Mouse (Mus musculus): ENCODE results near the gene Ryr1. TPM values are rescaled to one million over a fixed set of nuclear protein-coding genes. Genes with fewer than 3 reads are reported as not detected.

Ryr1 gene
- polyA plus RNA-seq, 1 experiment, result 1.1 TPM

DNA sequence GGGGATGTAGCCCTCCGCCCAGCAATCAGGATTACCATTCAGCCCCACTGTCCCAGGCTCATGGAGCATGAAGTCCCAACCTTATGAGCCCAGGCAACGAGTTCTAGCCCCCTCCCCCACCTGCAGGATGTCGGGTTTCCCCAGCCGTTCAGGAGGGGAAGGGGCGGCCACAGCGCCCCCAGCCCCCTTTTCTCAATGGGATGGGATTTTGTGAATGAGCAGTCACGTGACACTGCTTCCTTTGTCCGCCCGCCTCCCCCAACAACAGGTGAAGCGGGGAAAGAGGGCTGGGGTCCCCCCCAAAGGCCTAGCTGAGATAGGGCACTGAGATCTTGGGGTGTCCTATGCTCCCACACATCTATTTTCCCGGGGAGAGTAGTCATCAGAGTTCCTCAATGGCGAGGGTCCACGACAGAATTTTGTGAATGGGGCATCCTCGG, 43.8 kb upstream of the Ryr1 start:
- Histone ChIP-seq H3K4me1 (ENCODE audit: control insufficient read depth, insufficient read depth, low read length) (peaks cover 46% of the 10 kb centered on the region), H3K4me3 (ENCODE audit: control insufficient read depth, low read depth, low read length) (peak overlapping the region; percentile 96), H3K27ac (ENCODE audit: control insufficient read depth, insufficient read depth, low read depth, low read length) (peak overlapping the region; percentile 32), H3K27me3 (ENCODE audit: control insufficient read depth, insufficient read depth, low read length) (no peaks in the 10 kb centered on the region), H3K36me3 (ENCODE audit: control insufficient read depth, insufficient read depth, low read length) (no peaks in the 10 kb centered on the region)
- TF ChIP-seq CTCF (IDR thresholded peaks at IDR 0.05; ENCODE audit: control insufficient read depth, insufficient read depth, insufficient replicate concordance, low read depth, low read length), result no peak
- no peak for TF ChIP-seq POLR2A (IDR thresholded peaks at IDR 0.05; ENCODE audit: control insufficient read depth, low read depth, low read length)

DNA sequence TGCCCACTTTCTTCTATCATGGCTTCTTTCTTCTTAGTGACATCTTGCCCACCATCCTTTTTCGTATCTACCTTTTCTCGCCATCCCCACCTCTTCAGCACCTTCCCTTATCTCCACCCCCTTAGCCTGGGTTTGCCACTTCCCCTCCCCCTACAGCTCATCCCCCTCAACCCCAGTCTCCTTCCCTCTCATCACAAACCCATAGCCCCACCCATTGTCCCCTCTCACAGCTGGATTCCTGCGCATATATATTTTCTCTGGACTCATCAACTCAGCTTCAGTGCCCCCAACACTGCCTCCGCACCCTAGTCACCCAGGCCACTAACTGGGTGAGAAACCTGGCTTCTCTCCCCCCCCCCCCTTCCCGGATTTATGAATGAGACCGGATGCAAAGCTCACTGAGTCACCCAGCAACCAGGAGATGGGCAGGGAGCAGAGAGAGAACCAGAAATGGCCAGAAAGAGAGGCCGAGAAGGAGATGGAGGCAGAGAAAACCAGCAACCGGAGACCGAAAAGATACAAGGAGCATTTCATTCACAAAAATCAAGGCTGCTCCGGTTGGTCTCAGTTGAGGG, 43.2 kb upstream of the Ryr1 start:
- Histone ChIP-seq H3K27me3 (ENCODE audit: control insufficient read depth, insufficient read depth, low read length) (no peaks in the 10 kb centered on the region), H3K36me3 (ENCODE audit: control insufficient read depth, insufficient read depth, low read length) (no peaks in the 10 kb centered on the region), H3K27ac (ENCODE audit: control insufficient read depth, insufficient read depth, low read depth, low read length) (no peak overlapping the region), H3K4me3 (ENCODE audit: control insufficient read depth, low read depth, low read length) (peak overlapping the region; percentile 96), H3K4me1 (ENCODE audit: control insufficient read depth, insufficient read depth, low read length) (peaks cover 46% of the 10 kb centered on the region)
- TF ChIP-seq CTCF (IDR thresholded peaks at IDR 0.05; ENCODE audit: control insufficient read depth, insufficient read depth, insufficient replicate concordance, low read depth, low read length) (no peak), POLR2A (IDR thresholded peaks at IDR 0.05; ENCODE audit: control insufficient read depth, low read depth, low read length) (no peak)

DNA sequence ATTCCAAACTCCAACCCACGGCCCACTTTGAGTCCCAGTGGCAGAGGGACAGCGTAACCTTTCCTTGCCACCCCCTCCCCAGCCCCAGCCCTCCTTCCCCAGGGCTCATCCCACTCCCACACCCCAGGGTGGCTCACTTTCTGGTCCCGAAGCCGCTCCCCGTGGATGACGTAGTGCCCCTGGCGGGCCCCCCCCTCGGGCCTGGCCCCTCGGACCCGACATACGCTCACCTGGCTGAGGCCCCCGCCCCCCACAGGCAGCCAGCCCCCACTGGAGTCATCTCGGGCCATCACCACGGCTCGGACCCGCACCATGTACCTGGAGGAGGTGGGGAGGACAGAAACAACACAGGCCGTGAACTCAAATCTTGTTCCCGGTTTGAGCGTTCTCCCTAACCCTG, 42.7 kb upstream of the Ryr1 start:
- peaks cover 45% of the 10 kb centered on the region for H3K4me1 ChIP-seq (ENCODE audit: control insufficient read depth, insufficient read depth, low read length)
- no peaks in the 10 kb centered on the region for H3K27me3 ChIP-seq (ENCODE audit: control insufficient read depth, insufficient read depth, low read length)
- no peak for TF ChIP-seq CTCF (IDR thresholded peaks at IDR 0.05; ENCODE audit: control insufficient read depth, insufficient read depth, insufficient replicate concordance, low read depth, low read length)
- TF ChIP-seq POLR2A (IDR thresholded peaks at IDR 0.05; ENCODE audit: control insufficient read depth, low read depth, low read length), result no peak
- H3K27ac ChIP-seq (ENCODE audit: control insufficient read depth, insufficient read depth, low read depth, low read length), result no peak overlapping the region
- H3K4me3 ChIP-seq (ENCODE audit: control insufficient read depth, low read depth, low read length), result peak overlapping the region; percentile 96
- H3K36me3 ChIP-seq (ENCODE audit: control insufficient read depth, insufficient read depth, low read length), result no peaks in the 10 kb centered on the region

DNA sequence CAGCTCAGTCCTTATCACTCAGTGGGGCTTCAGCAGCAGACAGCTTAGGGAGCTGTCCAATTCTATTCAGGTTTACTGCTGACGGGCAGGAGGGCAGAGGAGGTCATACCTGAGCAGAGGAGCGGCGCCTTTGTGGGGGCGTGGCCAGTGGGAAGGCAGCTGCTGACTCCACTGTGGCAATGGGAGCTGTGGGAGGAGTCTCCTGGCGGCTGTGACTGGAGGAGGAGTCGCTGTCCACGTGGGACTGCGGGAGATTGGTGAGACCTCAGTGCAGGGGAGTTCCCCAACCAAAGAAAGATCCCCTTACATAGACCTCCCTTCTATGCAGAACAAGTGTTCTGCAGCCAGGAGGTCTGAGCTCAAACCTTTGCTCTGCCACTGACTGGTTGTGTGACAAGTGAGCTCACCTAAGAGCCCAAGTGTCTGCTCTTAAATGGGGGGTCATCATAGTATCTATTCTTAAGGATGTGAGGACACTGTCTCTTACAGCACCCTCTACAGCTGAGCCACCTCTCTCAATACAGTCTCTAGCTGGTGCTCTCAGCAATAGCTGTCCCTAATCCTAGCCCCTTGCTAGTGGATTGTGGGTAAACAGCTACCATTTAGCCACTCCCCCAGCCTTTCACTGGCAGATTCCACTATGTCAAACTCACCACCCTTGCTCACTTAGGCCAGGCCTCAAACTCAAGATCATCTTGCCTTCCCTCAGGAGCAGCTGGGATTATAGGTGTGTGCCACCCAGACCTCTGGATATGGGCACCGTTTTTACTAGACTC, 38.0 kb upstream of the Ryr1 start:
- Histone ChIP-seq H3K4me1 (ENCODE audit: control insufficient read depth, insufficient read depth, low read length) (peaks cover 10% of the 10 kb centered on the region), H3K4me3 (ENCODE audit: control insufficient read depth, low read depth, low read length) (no peak overlapping the region), H3K36me3 (ENCODE audit: control insufficient read depth, insufficient read depth, low read length) (no peaks in the 10 kb centered on the region), H3K27me3 (ENCODE audit: control insufficient read depth, insufficient read depth, low read length) (no peaks in the 10 kb centered on the region), H3K27ac (ENCODE audit: control insufficient read depth, insufficient read depth, low read depth, low read length) (no peak overlapping the region)
- TF ChIP-seq CTCF (IDR thresholded peaks at IDR 0.05; ENCODE audit: control insufficient read depth, insufficient read depth, insufficient replicate concordance, low read depth, low read length) (no peak), POLR2A (IDR thresholded peaks at IDR 0.05; ENCODE audit: control insufficient read depth, low read depth, low read length) (0 out of 2 replicates have a peak, but pooled peaks have one; percentile 26)

DNA sequence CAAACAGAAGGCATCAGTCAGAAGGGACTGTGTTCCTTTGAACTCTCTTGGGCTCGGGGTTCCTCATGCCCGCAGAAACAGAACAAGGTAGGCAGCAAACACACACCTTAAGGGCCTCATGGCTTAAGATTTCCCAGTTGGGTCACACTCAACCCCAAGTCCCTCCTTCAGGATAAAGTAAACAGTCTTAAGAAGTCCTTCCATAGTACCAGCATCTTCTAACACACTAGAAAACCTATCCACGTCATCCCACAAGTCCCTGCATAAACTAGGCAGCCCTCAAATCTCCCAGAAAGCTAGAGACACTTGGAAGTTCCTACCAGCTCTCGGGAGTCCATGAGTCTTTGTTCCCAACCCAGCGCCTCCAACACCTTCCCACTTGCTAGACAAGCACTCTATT, 37.3 kb upstream of the Ryr1 start:
- H3K4me1 ChIP-seq (ENCODE audit: control insufficient read depth, insufficient read depth, low read length), result peaks cover 4% of the 10 kb centered on the region
- no peak for TF ChIP-seq POLR2A (IDR thresholded peaks at IDR 0.05; ENCODE audit: control insufficient read depth, low read depth, low read length)
- TF ChIP-seq CTCF (IDR thresholded peaks at IDR 0.05; ENCODE audit: control insufficient read depth, insufficient read depth, insufficient replicate concordance, low read depth, low read length), result no peak
- H3K27ac ChIP-seq (ENCODE audit: control insufficient read depth, insufficient read depth, low read depth, low read length), result no peak overlapping the region
- H3K4me3 ChIP-seq (ENCODE audit: control insufficient read depth, low read depth, low read length), result no peak overlapping the region
- no peaks in the 10 kb centered on the region for H3K27me3 ChIP-seq (ENCODE audit: control insufficient read depth, insufficient read depth, low read length)
- no peaks in the 10 kb centered on the region for H3K36me3 ChIP-seq (ENCODE audit: control insufficient read depth, insufficient read depth, low read length)

DNA sequence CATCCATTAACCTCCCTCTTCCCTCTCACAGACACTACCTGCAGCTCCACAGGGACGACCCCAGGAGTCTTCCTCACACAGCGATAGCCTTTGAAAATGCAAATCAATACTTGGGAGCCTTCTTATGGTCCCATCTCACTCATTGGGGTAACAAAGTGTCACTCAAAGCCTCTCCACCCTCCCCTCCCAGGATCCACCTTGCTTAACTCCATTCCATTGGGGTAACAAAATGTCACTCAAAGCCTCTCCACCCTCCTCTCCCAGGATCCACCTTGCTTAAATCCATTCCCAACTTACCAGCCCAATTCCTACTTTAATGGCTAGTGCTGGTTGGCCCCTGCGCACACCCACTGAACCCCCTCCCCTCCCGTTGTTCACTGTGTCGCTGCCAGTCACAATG, 33.3 kb upstream of the Ryr1 start:
- Histone ChIP-seq H3K27ac (ENCODE audit: control insufficient read depth, insufficient read depth, low read depth, low read length) (no peak overlapping the region), H3K4me1 (ENCODE audit: control insufficient read depth, insufficient read depth, low read length) (peaks cover 20% of the 10 kb centered on the region), H3K4me3 (ENCODE audit: control insufficient read depth, low read depth, low read length) (no peak overlapping the region), H3K27me3 (ENCODE audit: control insufficient read depth, insufficient read depth, low read length) (no peaks in the 10 kb centered on the region), H3K36me3 (ENCODE audit: control insufficient read depth, insufficient read depth, low read length) (peaks cover 1% of the 10 kb centered on the region; the same call in 1 of the 2 replicates)
- no peak for TF ChIP-seq POLR2A (IDR thresholded peaks at IDR 0.05; ENCODE audit: control insufficient read depth, low read depth, low read length)
- no peak for TF ChIP-seq CTCF (IDR thresholded peaks at IDR 0.05; ENCODE audit: control insufficient read depth, insufficient read depth, insufficient replicate concordance, low read depth, low read length)
